Mouse (Mus musculus): ENCODE data around the gene Tbc1d22a. TPM values are rescaled to one million over a fixed set of nuclear protein-coding genes. Genes with fewer than 3 reads are reported as not detected.
"Not testable (repeated sequence)": the region's sequence is repeated elsewhere in the genome, so short reads cannot be mapped to it uniquely, and the experiment has no call there.

Gene Tbc1d22a
- polyA plus RNA-seq, 1 experiment = 54.8 TPM

GRCm38 (mm10) chr15:86186686-86187085, 27.6 kb upstream of the Tbc1d22a start:
- no peaks in the 10 kb centered on the region for H3K27me3 ChIP-seq (ENCODE audit: control insufficient read depth, insufficient read depth, low read length)
- TF ChIP-seq POLR2A (IDR thresholded peaks at IDR 0.05; ENCODE audit: low read depth, low read length) = peak; percentile 94
- no peak for TF ChIP-seq CTCF (IDR thresholded peaks at IDR 0.05; ENCODE audit: extremely low read depth, insufficient read length, insufficient replicate concordance, low read depth, low read length)
- peak overlapping the region; percentile 97 for H3K27ac ChIP-seq (ENCODE audit: insufficient read depth, low read depth, low read length)
- H3K4me3 ChIP-seq (ENCODE audit: low read depth, low read length) = no peak overlapping the region; the same call in 1 of the 2 replicates
- no peaks in the 10 kb centered on the region for H3K36me3 ChIP-seq (ENCODE audit: control insufficient read depth, insufficient read depth, low read length)
- peaks cover 44% of the 10 kb centered on the region for H3K4me1 ChIP-seq (ENCODE audit: control insufficient read depth, insufficient read depth, insufficient read length, low read length)
- 48% methylated on average over 3 of the region's 3 CpGs for WGBS

- H3K36me3 ChIP-seq (ENCODE audit: control insufficient read depth, insufficient read depth, low read length) = no peaks in the 10 kb centered on the region
- peak overlapping the region; percentile 88 for H3K27ac ChIP-seq (ENCODE audit: insufficient read depth, low read depth, low read length)
- H3K4me1 ChIP-seq (ENCODE audit: control insufficient read depth, insufficient read depth, insufficient read length, low read length) = peaks cover 34% of the 10 kb centered on the region; the same call in 1 of the 2 replicates
- TF ChIP-seq CTCF (IDR thresholded peaks at IDR 0.05; ENCODE audit: extremely low read depth, insufficient read length, insufficient replicate concordance, low read depth, low read length) (no peak), POLR2A (IDR thresholded peaks at IDR 0.05; ENCODE audit: low read depth, low read length) (no peak)
- H3K4me3 ChIP-seq (ENCODE audit: low read depth, low read length) = no peak overlapping the region
- H3K27me3 ChIP-seq (ENCODE audit: control insufficient read depth, insufficient read depth, low read length) = no peaks in the 10 kb centered on the region
- WGBS = 89% methylated on average over 5 of the region's 5 CpGs
These were observed 26.1 kb upstream of the Tbc1d22a start for GRCm38 (mm10) chr15:86188186-86188585.

GRCm38 (mm10) chr15:86188746-86189470, 25.4 kb upstream of the Tbc1d22a start:
- H3K27me3 ChIP-seq (ENCODE audit: control insufficient read depth, insufficient read depth, low read length) = no peaks in the 10 kb centered on the region
- H3K36me3 ChIP-seq (ENCODE audit: control insufficient read depth, insufficient read depth, low read length) = no peaks in the 10 kb centered on the region
- peak overlapping the region; percentile 88 for H3K27ac ChIP-seq (ENCODE audit: insufficient read depth, low read depth, low read length)
- TF ChIP-seq POLR2A (IDR thresholded peaks at IDR 0.05; ENCODE audit: low read depth, low read length) (no peak; the same call in 1 of the 2 replicates), CTCF (IDR thresholded peaks at IDR 0.05; ENCODE audit: extremely low read depth, insufficient read length, insufficient replicate concordance, low read depth, low read length) (no peak)
- H3K4me3 ChIP-seq (ENCODE audit: low read depth, low read length) = peak overlapping the region; percentile 17
- 14% methylated on average over 10 of the region's 10 CpGs for WGBS
- peaks cover 29% of the 10 kb centered on the region; the same call in 1 of the 2 replicates for H3K4me1 ChIP-seq (ENCODE audit: control insufficient read depth, insufficient read depth, insufficient read length, low read length)

GRCm38 (mm10) chr15:86190387-86190786, 23.9 kb upstream of the Tbc1d22a start:
- TF ChIP-seq CTCF (IDR thresholded peaks at IDR 0.05; ENCODE audit: extremely low read depth, insufficient read length, insufficient replicate concordance, low read depth, low read length) = no peak
- TF ChIP-seq POLR2A (IDR thresholded peaks at IDR 0.05; ENCODE audit: low read depth, low read length) = no peak
- 88% methylated on average over 3 of the region's 3 CpGs for WGBS

GRCm38 (mm10) chr15:86191505-86191904, 22.8 kb upstream of the Tbc1d22a start:
- H3K36me3 ChIP-seq (ENCODE audit: control insufficient read depth, insufficient read depth, low read length) = no peaks in the 10 kb centered on the region
- H3K27ac ChIP-seq (ENCODE audit: insufficient read depth, low read depth, low read length) = no peak overlapping the region; the same call in 1 of the 2 replicates
- no peaks in the 10 kb centered on the region for H3K27me3 ChIP-seq (ENCODE audit: control insufficient read depth, insufficient read depth, low read length)
- H3K4me1 ChIP-seq (ENCODE audit: control insufficient read depth, insufficient read depth, insufficient read length, low read length) = peaks cover 20% of the 10 kb centered on the region; the same call in 1 of the 2 replicates
- H3K4me3 ChIP-seq (ENCODE audit: low read depth, low read length) = no peak overlapping the region
- 85% methylated on average over 1 of the region's 1 CpGs for WGBS
- no peak for TF ChIP-seq CTCF (IDR thresholded peaks at IDR 0.05; ENCODE audit: extremely low read depth, insufficient read length, insufficient replicate concordance, low read depth, low read length)
- TF ChIP-seq POLR2A (IDR thresholded peaks at IDR 0.05; ENCODE audit: low read depth, low read length) = no peak

More at GRCm38 (mm10) chr15:86190387-86190786, 23.9 kb upstream of the Tbc1d22a start:
- no peak overlapping the region for H3K4me3 ChIP-seq (ENCODE audit: low read depth, low read length)
- H3K27ac ChIP-seq (ENCODE audit: insufficient read depth, low read depth, low read length) = no peak overlapping the region
- no peaks in the 10 kb centered on the region for H3K27me3 ChIP-seq (ENCODE audit: control insufficient read depth, insufficient read depth, low read length)
- H3K36me3 ChIP-seq (ENCODE audit: control insufficient read depth, insufficient read depth, low read length) = no peaks in the 10 kb centered on the region
- peaks cover 25% of the 10 kb centered on the region; the same call in 1 of the 2 replicates for H3K4me1 ChIP-seq (ENCODE audit: control insufficient read depth, insufficient read depth, insufficient read length, low read length)

- Histone ChIP-seq H3K4me3 (ENCODE audit: low read depth, low read length) (no peak overlapping the region), H3K4me1 (ENCODE audit: control insufficient read depth, insufficient read depth, insufficient read length, low read length) (peaks cover 17% of the 10 kb centered on the region; the same call in 1 of the 2 replicates), H3K36me3 (ENCODE audit: control insufficient read depth, insufficient read depth, low read length) (no peaks in the 10 kb centered on the region), H3K27ac (ENCODE audit: insufficient read depth, low read depth, low read length) (no peak overlapping the region), H3K27me3 (ENCODE audit: control insufficient read depth, insufficient read depth, low read length) (no peaks in the 10 kb centered on the region)
- WGBS = 68% methylated on average over 3 of the region's 3 CpGs
- TF ChIP-seq POLR2A (IDR thresholded peaks at IDR 0.05; ENCODE audit: low read depth, low read length) = no peak
These were observed 22.3 kb upstream of the Tbc1d22a start for GRCm38 (mm10) chr15:86191933-86192332.

- WGBS = 81% methylated on average over 55 of the region's 55 CpGs
- H3K27ac ChIP-seq (ENCODE audit: insufficient read depth, low read depth, low read length); H3K4me1 ChIP-seq (ENCODE audit: control insufficient read depth, insufficient read depth, insufficient read length, low read length); H3K36me3 ChIP-seq (ENCODE audit: control insufficient read depth, insufficient read depth, low read length); H3K4me3 ChIP-seq (ENCODE audit: low read depth, low read length); H3K27me3 ChIP-seq (ENCODE audit: control insufficient read depth, insufficient read depth, low read length): not testable (repeated sequence)
These were observed 19.4 kb upstream of the Tbc1d22a start for GRCm38 (mm10) chr15:86194676-86195453.
